Mouse (Mus musculus) thymus, postnatal 4 days (tissue): ENCODE results near the gene Aanat.

Experiments used
- DNase-seq: peaks from one replicate; pipeline ENCODE4 v3.0.0; 2021

Aanat gene

GRCm38 (mm10) chr11:116630171-116630965 lies 44.1 kb downstream of the Aanat start:
- no peak for DNase-seq

- DNase-seq = no peak
These were observed 46.7 kb downstream of the Aanat start for GRCm38 (mm10) chr11:116632962-116633361.

- DNase-seq = peak; percentile 72
These were observed 50.4 kb downstream of the Aanat start for GRCm38 (mm10) chr11:116636607-116637006.

- peak; percentile 72 for DNase-seq
These were observed 54.9 kb downstream of the Aanat start for GRCm38 (mm10) chr11:116641168-116641567.

GRCm38 (mm10) chr11:116641731-116642130 lies 55.5 kb downstream of the Aanat start:
- no peak for DNase-seq

GRCm38 (mm10) chr11:116642681-116643578 lies 56.7 kb downstream of the Aanat start:
- peak; percentile 93 for DNase-seq

- DNase-seq = no peak
These were observed 57.5 kb downstream of the Aanat start for GRCm38 (mm10) chr11:116643579-116644224.

GRCm38 (mm10) chr11:116644225-116645112 lies 58.2 kb downstream of the Aanat start:
- DNase-seq = no peak

GRCm38 (mm10) chr11:116645446-116646110 lies 59.3 kb downstream of the Aanat start:
- no peak for DNase-seq

GRCm38 (mm10) chr11:116646136-116646535 lies 59.9 kb downstream of the Aanat start:
- DNase-seq = no peak

GRCm38 (mm10) chr11:116646771-116647170 lies 60.5 kb downstream of the Aanat start:
- no peak for DNase-seq
